Mouse (Mus musculus): Measurements from ENCODE around the gene Ddx1.
"Not testable (repeated sequence)": the region's sequence is repeated elsewhere in the genome, so short reads cannot be mapped to it uniquely, and the experiment has no call there.

Ddx1 gene

GRCm38 (mm10) chr12:13205733-13206132 is 43.3 kb downstream of the Ddx1 start:
- DNase-seq (ENCODE audit: low spot score) = no peak

DNA sequence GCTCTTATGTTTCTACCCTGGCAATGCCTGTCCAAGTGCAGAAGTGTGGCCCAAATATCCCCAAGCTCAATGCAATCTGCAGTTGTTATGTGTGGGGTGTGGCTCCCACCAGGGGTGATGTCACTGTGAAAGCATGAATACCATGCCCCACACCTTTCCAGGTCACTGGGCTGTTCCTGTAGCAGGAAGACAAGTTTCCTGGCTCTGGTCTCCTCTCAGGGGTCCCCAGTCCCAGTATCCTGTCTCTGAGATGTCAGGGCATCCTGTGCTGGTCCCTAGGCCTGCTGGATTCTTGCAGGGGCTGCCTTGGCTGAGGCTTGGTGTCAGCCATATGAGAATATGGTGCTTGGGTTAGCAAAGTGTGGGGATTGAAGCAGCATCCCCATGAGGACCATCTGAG is 46.7 kb downstream of the Ddx1 start:
- no peak for DNase-seq (ENCODE audit: low spot score)

GRCm38 (mm10) chr12:13200576-13200975 is 48.4 kb downstream of the Ddx1 start:
- no peak for DNase-seq (ENCODE audit: low spot score)

DNA sequence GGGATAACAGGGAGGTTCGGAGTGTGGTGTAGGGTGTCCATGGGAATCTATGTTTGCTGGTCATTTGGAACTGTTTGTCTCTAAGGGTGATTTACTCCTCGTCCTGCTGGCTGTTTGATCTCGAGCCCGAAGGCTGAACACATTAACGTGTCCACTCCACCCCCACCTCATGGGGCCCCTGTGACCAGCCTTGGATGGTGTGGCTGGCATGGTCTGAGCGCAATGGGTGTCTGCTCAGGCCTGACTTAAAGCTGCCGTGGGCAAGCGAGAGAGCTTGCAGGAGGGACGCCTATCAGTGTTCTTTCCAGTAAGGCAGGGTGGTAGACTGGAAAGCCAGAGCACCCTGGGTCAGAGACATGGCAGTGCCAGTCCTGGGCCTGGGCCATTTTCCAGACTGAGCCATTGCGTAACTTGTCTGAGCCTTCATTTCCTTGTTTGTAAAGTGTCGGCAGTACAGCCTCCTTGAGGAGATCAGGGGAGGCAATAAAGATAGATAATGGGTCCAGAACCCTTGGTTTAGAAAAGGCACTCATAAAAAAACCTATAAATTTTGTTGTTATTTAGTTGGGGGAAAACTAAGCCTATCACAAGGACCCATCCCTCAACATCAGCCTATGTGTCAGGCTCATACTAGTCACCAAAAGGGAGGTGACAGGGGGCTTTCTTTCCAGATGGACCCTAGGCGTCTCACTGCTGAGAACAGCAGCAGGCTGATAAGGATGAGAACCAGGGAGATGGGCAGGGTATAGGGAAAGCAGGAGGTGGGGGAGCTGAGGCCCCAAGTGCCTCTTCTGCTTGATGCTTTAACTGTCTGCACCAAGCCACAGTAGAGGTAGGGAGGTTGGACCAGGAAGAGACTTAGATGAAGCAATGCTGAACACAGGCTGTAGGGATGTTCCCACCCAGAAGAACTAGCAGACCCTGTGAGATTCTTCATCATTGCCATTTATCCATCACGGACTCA is 49.4 kb downstream of the Ddx1 start:
- DNase-seq (ENCODE audit: low spot score) = peak; percentile 38

DNA sequence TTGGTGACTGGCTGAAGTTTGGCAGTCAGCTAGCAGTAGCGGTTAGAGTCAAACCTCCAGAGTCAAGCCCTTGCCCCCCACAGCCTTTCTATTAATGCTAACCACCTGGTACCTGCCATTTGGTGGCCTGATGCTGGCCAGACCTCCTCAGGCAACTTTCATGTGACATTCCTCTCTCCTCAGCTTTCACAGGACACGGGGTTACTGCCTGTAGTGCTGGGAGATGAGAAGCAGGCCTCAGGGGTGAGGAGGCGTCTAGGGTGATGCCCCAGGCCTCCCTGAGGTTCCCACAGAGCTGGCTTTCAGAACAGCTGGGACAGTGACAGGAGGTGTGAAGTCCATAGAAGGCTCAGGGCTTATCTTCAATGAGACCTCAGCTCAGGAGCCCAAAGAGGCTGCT is 50.9 kb downstream of the Ddx1 start:
- no peak for DNase-seq (ENCODE audit: low spot score)

DNA sequence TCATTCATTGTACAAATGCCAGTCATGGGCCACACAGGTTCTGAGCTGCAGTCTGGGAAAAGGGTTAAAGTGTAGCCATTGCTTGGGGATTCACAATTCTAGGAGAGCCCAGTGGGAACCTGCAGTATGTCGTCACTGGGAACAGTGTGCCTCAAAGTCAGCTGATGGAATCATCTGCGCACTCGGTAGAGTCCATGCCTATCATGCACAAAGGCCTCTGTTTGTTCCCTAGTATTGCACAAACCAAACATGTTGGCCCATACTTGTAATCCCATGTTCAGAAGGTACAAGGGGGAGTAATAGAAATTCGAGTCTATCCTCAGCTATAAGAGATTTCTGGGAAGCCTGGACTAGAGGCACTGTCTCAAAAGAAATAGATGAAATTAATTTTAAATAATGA is 52.9 kb downstream of the Ddx1 start:
- DNase-seq (ENCODE audit: low spot score) = no peak

GRCm38 (mm10) chr12:13195506-13195905 is 53.5 kb downstream of the Ddx1 start:
- DNase-seq (ENCODE audit: low spot score) = no peak

DNA sequence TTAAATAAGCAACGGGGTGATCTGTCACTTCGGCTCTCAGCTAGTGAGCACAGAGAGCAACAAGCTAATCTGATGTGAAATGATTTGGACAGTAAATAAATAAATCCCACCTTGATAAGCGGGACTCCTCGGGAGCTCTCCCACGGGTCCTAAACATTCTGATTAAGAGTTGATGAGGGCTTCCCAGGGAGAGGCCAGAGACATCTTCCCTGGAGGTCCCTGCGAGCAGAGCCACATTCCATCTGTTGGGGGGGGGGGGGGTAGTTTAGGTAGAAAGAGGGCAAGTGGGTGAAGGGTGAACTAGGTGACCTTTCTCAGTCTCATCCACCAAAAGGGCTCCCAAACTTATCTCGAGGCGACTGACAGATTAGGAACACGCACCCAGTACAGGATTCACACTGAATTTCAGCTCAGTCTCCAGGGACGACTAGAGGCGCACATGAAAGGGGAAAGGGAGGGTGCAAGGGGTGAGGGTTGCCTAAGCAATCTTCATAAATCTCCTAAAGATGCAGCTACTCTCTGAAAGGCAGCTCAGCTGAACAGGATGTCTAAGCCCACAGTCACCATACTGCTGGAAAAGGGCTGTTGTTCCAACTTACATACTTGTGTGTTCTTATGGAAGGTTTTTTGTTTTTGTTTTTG is 60.8 kb downstream of the Ddx1 start:
- DNase-seq (ENCODE audit: low spot score) = no peak

- no peak for DNase-seq (ENCODE audit: low spot score)
These were observed 62.8 kb downstream of the Ddx1 start for GRCm38 (mm10) chr12:13186209-13186608.

DNA sequence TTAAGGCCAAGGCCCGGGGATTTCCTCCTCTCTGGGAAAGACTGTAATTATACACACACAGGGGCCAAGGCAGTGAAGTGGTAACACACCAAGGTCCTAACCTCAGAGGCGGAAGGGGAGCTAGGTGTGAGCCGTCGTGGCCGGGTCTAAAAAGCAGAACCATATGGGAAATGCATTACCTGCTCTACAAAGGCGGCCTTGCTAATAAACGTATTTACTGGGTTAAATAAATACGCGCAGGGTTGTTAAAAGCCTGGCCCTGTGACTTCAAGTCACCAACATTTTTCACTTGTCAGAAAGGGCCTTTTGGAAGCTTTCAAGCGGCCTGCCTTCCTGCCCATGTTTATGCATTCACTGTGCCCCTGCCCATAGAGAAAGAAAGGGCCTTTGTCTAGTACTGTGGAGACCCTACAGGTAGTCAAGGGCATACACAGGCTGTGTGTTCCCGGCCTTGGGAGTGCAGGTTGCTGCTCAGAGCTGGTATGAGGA is 64.1 kb downstream of the Ddx1 start:
- DNase-seq (ENCODE audit: low spot score) = no peak

GRCm38 (mm10) chr12:13184136-13184535 is 64.9 kb downstream of the Ddx1 start:
- not testable (repeated sequence) for DNase-seq (ENCODE audit: low spot score)

DNA sequence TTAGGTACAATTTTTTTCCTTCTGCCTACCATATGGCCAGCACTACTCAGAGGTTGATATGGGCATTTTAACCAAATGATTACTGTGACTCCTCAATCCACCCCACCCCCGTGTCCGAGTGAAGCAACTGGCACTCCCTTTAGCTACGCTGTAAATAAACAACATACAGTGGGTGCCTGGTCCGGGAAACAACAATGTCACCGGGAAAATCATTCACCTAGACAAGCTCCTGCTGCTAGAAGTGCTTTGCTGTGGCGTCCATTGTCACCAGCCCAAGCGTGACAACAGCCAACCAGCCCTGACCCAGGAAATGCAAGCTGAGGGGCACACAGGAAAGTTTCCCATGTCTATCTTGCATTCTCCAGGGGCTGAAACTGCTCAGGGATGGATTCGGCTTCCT is 66.8 kb downstream of the Ddx1 start:
- DNase-seq (ENCODE audit: low spot score) = no peak

- no peak for DNase-seq (ENCODE audit: low spot score)
These were observed 67.3 kb downstream of the Ddx1 start for GRCm38 (mm10) chr12:13181721-13182120.

DNA sequence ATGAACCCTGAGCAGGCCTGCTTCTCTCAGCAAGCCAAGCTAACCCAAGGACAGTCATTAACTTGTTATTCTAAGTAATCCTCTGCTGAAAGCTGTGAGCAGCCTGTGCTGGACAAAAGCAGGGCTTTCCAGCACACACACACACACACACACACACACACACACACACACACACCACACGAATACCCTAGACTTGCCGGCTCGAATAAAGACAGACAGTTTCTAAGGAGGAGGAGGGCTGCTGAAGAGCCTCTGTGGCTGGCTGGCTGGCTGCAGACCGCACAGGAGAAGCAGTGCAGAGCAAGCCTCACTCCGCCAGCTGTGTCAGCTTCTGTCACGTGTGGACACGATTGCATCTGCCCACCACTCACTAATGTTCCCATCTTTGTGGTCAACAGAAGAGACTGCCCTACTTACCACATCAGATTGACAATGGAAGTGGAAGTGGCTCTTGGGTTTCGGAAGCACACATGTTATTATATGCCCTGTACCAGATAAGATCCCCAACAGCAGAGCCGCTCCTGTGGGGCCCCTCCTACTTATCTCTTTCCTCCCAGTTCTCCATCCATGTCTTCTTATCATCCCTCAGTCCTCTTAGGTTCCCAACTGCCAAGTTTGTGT is 68.2 kb downstream of the Ddx1 start:
- no peak for DNase-seq (ENCODE audit: low spot score)

DNA sequence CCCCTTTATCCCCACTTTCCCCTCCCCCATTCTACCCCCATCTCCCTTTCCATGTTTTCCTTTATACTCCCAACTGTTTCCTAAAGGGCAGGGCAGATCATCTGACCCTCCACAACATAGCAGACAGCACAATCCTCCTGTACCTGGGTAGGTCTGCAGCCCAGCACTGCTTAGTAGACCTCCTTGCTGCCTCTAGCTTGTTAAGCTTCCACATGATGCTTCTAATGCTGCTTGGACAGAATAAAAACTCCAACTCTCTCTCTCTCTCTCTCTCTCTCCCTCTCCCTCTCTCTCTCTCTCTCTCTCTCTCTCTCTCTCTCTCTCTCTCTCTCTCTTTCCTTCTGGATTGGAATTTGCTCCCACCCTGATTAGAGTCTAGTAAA is 68.7 kb downstream of the Ddx1 start:
- no peak for DNase-seq (ENCODE audit: low spot score)

GRCm38 (mm10) chr12:13177606-13178005 is 71.4 kb downstream of the Ddx1 start:
- DNase-seq (ENCODE audit: low spot score) = no peak

GRCm38 (mm10) chr12:13176927-13177326 is 72.1 kb downstream of the Ddx1 start:
- DNase-seq (ENCODE audit: low spot score) = no peak

DNA sequence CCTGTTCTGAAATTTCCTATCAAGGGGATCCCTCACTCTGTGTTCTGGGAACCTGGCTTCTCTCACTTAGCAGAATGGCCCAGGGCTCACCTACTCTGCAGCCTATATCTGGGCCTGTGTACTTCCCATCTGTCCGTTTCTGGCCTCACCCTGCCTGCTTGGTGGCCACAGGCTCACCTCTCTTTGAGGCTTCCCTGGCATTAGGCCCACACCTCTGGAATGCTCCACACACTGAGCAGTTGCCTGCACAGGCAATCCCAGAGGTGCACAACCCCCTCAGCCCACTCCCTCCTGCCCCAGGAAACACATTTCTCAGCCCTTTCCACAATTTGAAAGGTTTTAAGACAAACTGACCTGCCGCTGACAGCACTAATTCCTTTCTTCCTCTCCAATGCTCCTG is 72.9 kb downstream of the Ddx1 start:
- DNase-seq (ENCODE audit: low spot score) = no peak

- DNase-seq (ENCODE audit: low spot score) = no peak
These were observed 75.0 kb downstream of the Ddx1 start for GRCm38 (mm10) chr12:13174022-13174421.

DNA sequence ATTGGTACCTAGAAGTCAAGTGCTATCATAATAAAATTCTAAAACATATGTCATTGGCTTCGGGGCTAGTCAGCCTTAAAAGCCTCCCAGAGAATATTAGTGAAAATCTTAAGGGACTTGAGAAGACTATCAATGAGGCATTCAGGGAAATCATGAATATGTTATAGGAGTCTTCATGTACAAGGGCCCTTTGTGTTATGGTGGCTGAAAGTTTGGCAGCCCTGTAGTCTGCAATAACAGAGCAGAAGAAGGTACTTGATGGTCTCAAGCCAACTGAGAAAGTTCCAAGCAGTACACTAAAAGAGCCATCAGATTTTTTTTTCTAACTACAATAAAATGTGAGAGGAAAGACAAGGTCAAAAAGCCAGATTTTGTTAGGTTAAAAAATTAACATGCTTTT is 80.9 kb downstream of the Ddx1 start:
- no peak for DNase-seq (ENCODE audit: low spot score)

DNA sequence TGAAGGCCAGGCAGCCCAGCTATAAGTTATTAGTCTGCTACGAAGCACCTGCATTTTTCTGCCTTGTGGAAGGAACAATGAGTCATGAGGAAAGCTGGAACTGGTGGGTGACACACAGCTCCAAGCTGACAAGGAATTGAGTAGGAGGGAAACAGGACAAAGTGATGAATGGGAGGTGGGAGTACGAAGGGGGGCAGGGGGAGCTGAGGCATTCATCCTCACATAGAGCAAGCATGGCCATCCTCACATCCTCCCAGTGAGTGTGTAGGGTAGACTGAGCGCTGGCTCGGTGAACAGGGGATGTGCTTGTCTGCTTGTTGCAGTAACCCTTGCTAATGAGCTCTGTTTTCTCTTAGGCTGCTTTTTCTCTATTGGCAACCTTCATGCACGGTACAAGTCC is 81.9 kb downstream of the Ddx1 start:
- DNase-seq (ENCODE audit: low spot score) = no peak
